Mouse (Mus musculus) adrenal gland, adult (tissue): ENCODE results near the gene Otud7b.
A peak's percentile ranks its signal among the peaks of the same experiment; 100 is the strongest.

Experiments
- DNase-seq, 2 experiments: peaks; one replicate each; pipeline ENCODE4 v3.0.0; 2022 to 2023; ENCODE audit warnings: low spot score in 1 of 2; ENCODE audit not compliant: inconsistent age in 2 of 2

Gene Otud7b

GRCm38 (mm10) chr3:96104261-96105065, at the start of gene Otud7b:
Gene Otud7b (plus strand): TSS chr3:96104527.
- peak; percentile 84 to 93 for DNase-seq

GRCm38 (mm10) chr3:96055294-96055693, 49.0 kb upstream of the Otud7b start:
- no peak for DNase-seq

- DNase-seq: no peak
Observed at GRCm38 (mm10) chr3:96056031-96056430, 48.3 kb upstream of the Otud7b start.

- peak; percentile 90 to 97 for DNase-seq
Observed at GRCm38 (mm10) chr3:96057747-96058204, 46.6 kb upstream of the Otud7b start.

GRCm38 (mm10) chr3:96058231-96058896, 46.0 kb upstream of the Otud7b start, which contains the start of gene Vps45:
Gene Vps45 (minus strand): TSS chr3:96058466.
- DNase-seq: peak; percentile 81 to 93

GRCm38 (mm10) chr3:96060146-96060545, 44.2 kb upstream of the Otud7b start:
- DNase-seq: no peak

GRCm38 (mm10) chr3:96063299-96063698, 41.0 kb upstream of the Otud7b start:
- no peak for DNase-seq

- DNase-seq: no peak
Observed at GRCm38 (mm10) chr3:96064217-96064616, 40.1 kb upstream of the Otud7b start.

- DNase-seq: peak in 1 of 2 experiments; percentile 35
Observed at GRCm38 (mm10) chr3:96065147-96065546, 39.2 kb upstream of the Otud7b start.

GRCm38 (mm10) chr3:96065754-96066375, 38.5 kb upstream of the Otud7b start:
- peak; percentile 46 to 88 for DNase-seq

- DNase-seq: no peak
Observed at GRCm38 (mm10) chr3:96066741-96067140, 37.6 kb upstream of the Otud7b start.

- DNase-seq: no peak
Observed at GRCm38 (mm10) chr3:96069046-96069445, 35.3 kb upstream of the Otud7b start.

- no peak for DNase-seq
Observed at GRCm38 (mm10) chr3:96069542-96069941, 34.8 kb upstream of the Otud7b start.

- no peak for DNase-seq
Observed at GRCm38 (mm10) chr3:96070241-96070640, 34.1 kb upstream of the Otud7b start.

GRCm38 (mm10) chr3:96072921-96073486, 31.3 kb upstream of the Otud7b start:
- no peak for DNase-seq

GRCm38 (mm10) chr3:96078066-96078465, 26.3 kb upstream of the Otud7b start:
- DNase-seq: no peak

GRCm38 (mm10) chr3:96078711-96079110, 25.6 kb upstream of the Otud7b start:
- no peak for DNase-seq

GRCm38 (mm10) chr3:96081006-96081405, 23.3 kb upstream of the Otud7b start:
- peak in 1 of 2 experiments; percentile 60 for DNase-seq

- DNase-seq: no peak
Observed at GRCm38 (mm10) chr3:96081650-96082049, 22.7 kb upstream of the Otud7b start.

- no peak for DNase-seq
Observed at GRCm38 (mm10) chr3:96082100-96082499, 22.2 kb upstream of the Otud7b start.
